Mouse (Mus musculus) retina, embryonic 14.5 days (tissue): ENCODE measurements around the gene Pcgf5.

Source experiments
- DNase-seq: peaks from one replicate; pipeline ENCODE4 v3.0.0-alpha.2; 2015; ENCODE audit warnings: low spot score

Gene Pcgf5

DNA sequence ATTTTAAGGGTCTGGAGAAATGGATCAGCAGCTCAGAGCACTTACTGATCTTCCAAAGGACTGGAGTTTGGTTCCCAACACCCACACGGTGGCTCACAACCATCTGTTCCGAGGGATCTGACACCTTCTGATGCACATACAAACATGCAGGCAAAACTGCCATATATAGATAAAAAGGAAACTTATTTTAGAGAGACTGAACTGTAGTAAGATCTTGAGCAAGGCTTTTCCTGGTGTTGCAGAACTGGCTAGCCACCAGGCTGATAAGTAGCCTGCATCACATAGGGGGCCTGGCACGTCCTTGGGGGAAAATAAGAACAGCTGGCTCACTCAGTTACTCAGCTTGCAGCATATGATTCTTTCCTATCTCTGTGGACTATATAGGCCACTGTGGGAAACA, 147.4 kb downstream of the Pcgf5 start:
- DNase-seq, result no peak

DNA sequence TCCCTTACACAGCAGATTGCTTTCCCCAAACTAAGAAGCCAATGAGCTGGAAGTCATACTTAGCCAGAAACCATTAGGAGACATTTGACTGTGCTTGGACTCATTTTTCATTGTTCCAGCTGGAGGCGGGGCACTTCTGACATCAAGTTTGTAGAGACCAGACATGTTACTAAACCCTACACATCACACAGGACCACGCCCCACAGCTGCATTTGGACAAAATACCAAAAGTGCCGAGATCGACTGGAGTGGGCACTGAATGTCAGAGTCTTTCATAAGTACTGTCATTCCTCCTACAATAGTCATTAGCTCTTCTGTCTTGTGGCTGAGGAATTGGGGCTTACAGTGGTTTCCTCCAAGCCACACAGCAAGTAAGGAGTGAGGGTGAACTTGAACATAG, 148.4 kb downstream of the Pcgf5 start:
- DNase-seq, result no peak

DNA sequence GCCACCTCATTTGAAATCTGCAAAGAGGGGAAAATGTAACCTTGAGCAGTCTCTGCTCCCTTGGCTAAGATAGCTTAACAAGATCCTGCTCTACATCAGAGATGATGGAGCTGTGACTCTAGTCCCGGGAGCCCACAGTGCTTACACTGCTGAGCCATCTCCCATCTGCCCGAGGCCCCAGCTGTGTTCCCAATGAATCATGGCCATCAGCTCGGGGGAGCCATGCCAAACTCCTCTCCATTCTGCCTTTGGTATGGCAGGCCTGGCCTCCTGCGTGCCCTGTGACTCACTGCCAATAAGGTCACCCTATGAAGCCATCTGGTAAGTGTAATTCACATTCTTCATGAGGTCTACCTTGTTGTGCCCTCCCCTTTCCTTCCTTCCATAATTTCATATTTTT, 149.0 kb downstream of the Pcgf5 start:
- DNase-seq, result no peak

- DNase-seq, result no peak
Measured at GRCm38 (mm10) chr19:36497744-36498143, 149.6 kb downstream of the Pcgf5 start.

DNA sequence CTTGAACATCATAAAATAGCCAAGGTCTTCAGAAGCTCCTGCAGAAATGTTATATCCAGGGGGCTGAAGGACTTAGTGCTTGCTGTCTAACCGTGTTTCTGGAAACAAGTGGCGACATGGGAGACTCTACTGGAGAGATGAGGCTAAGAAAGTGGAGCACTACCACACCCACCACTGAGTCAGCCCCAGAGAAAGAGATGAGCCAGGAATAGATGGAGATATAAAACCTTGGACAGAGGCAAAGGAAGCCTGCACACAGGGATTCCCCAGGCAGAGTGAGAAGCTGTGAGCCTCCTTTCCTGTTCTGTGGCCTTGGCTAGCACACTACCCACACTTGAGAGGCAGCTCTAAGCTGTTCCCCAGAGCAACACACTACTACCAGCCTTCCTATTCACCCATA, 156.6 kb downstream of the Pcgf5 start:
- no peak for DNase-seq
